In genomic region chr3:147298065-147298464, GRCm38 (mm10) we compare ENCODE assay signal across 18 mouse cellular contexts.
A peak's percentile ranks its signal among the peaks of the same experiment; 100 is the strongest.
DNase-seq lines count a peak whose midpoint lies in the region; ATAC-seq lines count a peak whose summit lies in the region.
"Had no signal": no experiment of that assay in that cellular context is flagged by ENCODE, and none has a peak within 500 bp of the region (broad histone marks: within the 10 kb centered on the region; RNA-seq: fewer than 3 reads in every experiment).

No protein-coding gene starts in this region.

- H3K27ac ChIP-seq in heart, embryonic 12.5 days (ENCODE audit: poor library complexity, severe bottlenecking) = no peak overlapping the region
- H3K27ac ChIP-seq in brown adipose tissue, adult 24 weeks (replicated peaks; ENCODE audit: low read depth, low read length) = peak overlapping the region; percentile 57
- H3K27ac ChIP-seq: forebrain, embryonic 15.5 days; heart, embryonic 13.5 days; hindbrain, embryonic 14.5 days had no signal

- no peaks in the 10 kb centered on the region for H3K9me3 ChIP-seq in heart, embryonic 12.5 days (replicated peaks)
- H3K9me3 ChIP-seq: forebrain, embryonic 15.5 days; heart, embryonic 13.5 days had no signal

- H3K4me2 ChIP-seq in heart, embryonic 12.5 days = no peak overlapping the region
- H3K4me2 ChIP-seq: forebrain, embryonic 15.5 days; heart, embryonic 13.5 days; hindbrain, embryonic 14.5 days had no signal

- no peak for ATAC-seq in heart, embryonic 12.5 days (ENCODE audit: insufficient number of reproducible peaks, low FRiP score)
- ATAC-seq: CD4-positive, CD25-positive, alpha-beta regulatory T cell, adult 4 months; forebrain, embryonic 15.5 days had no signal

- H3K4me3 ChIP-seq in heart, embryonic 12.5 days = no peak overlapping the region
- no peak overlapping the region for H3K4me3 ChIP-seq in brown adipose tissue, adult 24 weeks (ENCODE audit: insufficient read depth, low read depth, low read length)
- H3K4me3 ChIP-seq: forebrain, embryonic 15.5 days; heart, embryonic 13.5 days had no signal

- DNase-seq in heart, adult 8-10 months (ENCODE audit: low spot score) = peak; percentile 11
- peak; percentile 29 for DNase-seq in lung, postnatal 10 days
- DNase-seq in lung, adult 18-20 months = no peak
- DNase-seq in Muller cell, postnatal 12 days (ENCODE audit: inconsistent ontology term) = peak; percentile 17
- DNase-seq in urinary bladder, postnatal 4 days (ENCODE audit: low spot score in 2 of 2) = no peak
- no peak for DNase-seq in cerebellum, postnatal 25 days
- DNase-seq: cerebellum, adult 11 months; cerebellum, postnatal 36 days; kidney, adult 18-20 months; kidney, postnatal 4 days; right cerebral cortex, postnatal 14 days; thymus, postnatal 4 days had no signal

- no peak overlapping the region for H3K9ac ChIP-seq in heart, embryonic 12.5 days
- H3K9ac ChIP-seq: forebrain, embryonic 15.5 days; heart, embryonic 13.5 days; hindbrain, embryonic 14.5 days had no signal

- 0 out of 2 replicates have a peak, but pooled peaks cover 6% of the 10 kb centered on the region for H3K4me1 ChIP-seq in heart, embryonic 12.5 days (replicated peaks)
- H3K4me1 ChIP-seq in brown adipose tissue, adult 24 weeks (ENCODE audit: control insufficient read depth, insufficient read depth, insufficient read length, low read length) = peaks cover 3% of the 10 kb centered on the region; the same call in 1 of the 2 replicates
- H3K4me1 ChIP-seq: forebrain, embryonic 15.5 days had no signal

- H3K27me3 ChIP-seq in heart, embryonic 12.5 days (replicated peaks) = no peaks in the 10 kb centered on the region
- H3K27me3 ChIP-seq: forebrain, embryonic 15.5 days had no signal

- 32% methylated on average over 9 of the region's 9 CpGs for WGBS in heart, embryonic 12.5 days

- no peaks in the 10 kb centered on the region for H3K36me3 ChIP-seq in heart, embryonic 12.5 days
- H3K36me3 ChIP-seq: forebrain, embryonic 15.5 days; heart, embryonic 13.5 days had no signal

Comparison
In these comparisons a context has a peak if more than half of its experiments do, and no peak if none do; other contexts are left out.
1. DNase-seq: peak in heart, adult 8-10 months (single experiment), lung, postnatal 10 days (single experiment) and Muller cell, postnatal 12 days (single experiment); none in lung, adult 18-20 months (0 of 2), urinary bladder, postnatal 4 days (0 of 2) and cerebellum, postnatal 25 days (0 of 2).